Mouse (Mus musculus) cerebellum, adult 9-10 months (tissue): ENCODE data around the gene Lcmt1.

Experiments used
- DNase-seq: peaks from one replicate; pipeline ENCODE4 v3.0.0; 2022

Lcmt1 gene

GRCm38 (mm10) chr7:123361229-123361980, 8.2 kb upstream of the Lcmt1 start:
- no peak for DNase-seq

GRCm38 (mm10) chr7:123362806-123363205, 6.8 kb upstream of the Lcmt1 start:
- DNase-seq, result no peak

- DNase-seq, result no peak
Measured at GRCm38 (mm10) chr7:123363971-123364370, 5.6 kb upstream of the Lcmt1 start.

GRCm38 (mm10) chr7:123365876-123366741, 3.5 kb upstream of the Lcmt1 start:
- peak; percentile 61 for DNase-seq

- DNase-seq, result no peak
Measured at GRCm38 (mm10) chr7:123366806-123367205, 2.8 kb upstream of the Lcmt1 start.

GRCm38 (mm10) chr7:123367218-123368150, 2.1 kb upstream of the Lcmt1 start:
- no peak for DNase-seq

- DNase-seq, result no peak
Measured at GRCm38 (mm10) chr7:123368187-123368586, 1.4 kb upstream of the Lcmt1 start.

GRCm38 (mm10) chr7:123368778-123369746, 522 bp upstream of the Lcmt1 start:
- peak; percentile 71 for DNase-seq

- no peak for DNase-seq
Measured at GRCm38 (mm10) chr7:123370700-123371099, 1.1 kb downstream of the Lcmt1 start.

- DNase-seq, result peak; percentile 53
Measured at GRCm38 (mm10) chr7:123371501-123371900, 1.9 kb downstream of the Lcmt1 start.

- DNase-seq, result peak; percentile 94
Measured at GRCm38 (mm10) chr7:123377443-123378400, 8.1 kb downstream of the Lcmt1 start.

- no peak for DNase-seq
Measured at GRCm38 (mm10) chr7:123385693-123386407, 16.3 kb downstream of the Lcmt1 start.

- DNase-seq, result peak; percentile 55
Measured at GRCm38 (mm10) chr7:123389686-123390280, 20.2 kb downstream of the Lcmt1 start.

- DNase-seq, result no peak
Measured at GRCm38 (mm10) chr7:123394271-123394670, 24.7 kb downstream of the Lcmt1 start.

- DNase-seq, result no peak
Measured at GRCm38 (mm10) chr7:123396900-123397299, 27.3 kb downstream of the Lcmt1 start.

GRCm38 (mm10) chr7:123397369-123397768, 27.8 kb downstream of the Lcmt1 start:
- DNase-seq, result no peak

- no peak for DNase-seq
Measured at GRCm38 (mm10) chr7:123397931-123398330, 28.3 kb downstream of the Lcmt1 start.

GRCm38 (mm10) chr7:123398828-123399227, 29.2 kb downstream of the Lcmt1 start:
- DNase-seq, result peak; percentile 79

GRCm38 (mm10) chr7:123399286-123399685, 29.7 kb downstream of the Lcmt1 start:
- DNase-seq, result peak; percentile 85
